Mouse (Mus musculus) liver, adult 2 months (tissue): ENCODE measurements around the gene Gm428. TPM values are rescaled to one million over a fixed set of nuclear protein-coding genes. Genes with fewer than 3 reads are reported as not detected.
"Not testable (repeated sequence)": the region's sequence is repeated elsewhere in the genome, so short reads cannot be mapped to it uniquely, and the experiment has no call there.

ENCODE experiments used
- DNase-seq: peaks from one replicate; pipeline ENCODE4 v3.0.0-alpha.2; 2011; ENCODE audit warnings: low read depth, low spot score; ENCODE audit errors: extremely low read depth
- H3K27ac ChIP-seq: fragments of 200-500 bp; replicated peaks from 2 replicates; pipeline ENCODE4 v1.5.1; 2012; ENCODE audit warnings: low read depth, mild to moderate bottlenecking, control low read depth, inconsistent platforms, low read length; ENCODE audit not compliant: insufficient read depth
- H3K27me3 ChIP-seq: fragments of 200-500 bp; 2 replicates; pipeline ENCODE4 v1.6.1; 2012; ENCODE audit warnings: mild to moderate bottlenecking, moderate library complexity, low read length, inconsistent platforms; ENCODE audit not compliant: control insufficient read depth, insufficient read depth
- H3K36me3 ChIP-seq: fragments of 200-500 bp; 2 replicates; pipeline ENCODE4 v1.6.1; 2012; ENCODE audit warnings: low read length, inconsistent platforms; ENCODE audit not compliant: control insufficient read depth, insufficient read depth
- H3K4me1 ChIP-seq: fragments of 200-500 bp; 2 replicates; pipeline ENCODE4 v1.6.1; 2011; ENCODE audit warnings: low read length; ENCODE audit not compliant: control insufficient read depth, insufficient read depth
- H3K4me3 ChIP-seq: fragments of 200-500 bp; 2 replicates; pipeline ENCODE4 v1.5.1; 2011; ENCODE audit warnings: low read depth, mild to moderate bottlenecking, control low read depth, low read length, moderate library complexity; ENCODE audit not compliant: insufficient read depth
- H3K79me2 ChIP-seq: fragments of 200-500 bp; 2 replicates; pipeline ENCODE4 v1.6.1; 2012; ENCODE audit warnings: inconsistent platforms, mild to moderate bottlenecking, low read length, moderate library complexity; ENCODE audit not compliant: control insufficient read depth, insufficient read depth
- H3K9ac ChIP-seq: fragments of 200-500 bp; 2 replicates; pipeline ENCODE4 v1.6.1; 2012; ENCODE audit warnings: low read depth, mild to moderate bottlenecking, control low read depth, inconsistent platforms, low read length
- CTCF ChIP-seq: fragments of 200-500 bp; IDR thresholded peaks from 2 replicates; pipeline ENCODE4 v1.5.1; 2011; ENCODE audit warnings: low read depth, low read length, control low read depth
- POLR2A ChIP-seq: fragments of 200-500 bp; IDR thresholded peaks from 2 replicates; pipeline ENCODE4 v1.6.1; 2011; ENCODE audit warnings: low read length, control low read depth; ENCODE audit not compliant: insufficient read depth; ENCODE audit errors: extremely low read depth
- WGBS: fragments of 180-500 bp; shearing (Covaris S2); methylation state at CpG from one replicate; pipeline ENCODE4 v1.1.7; 2018; 5-methylcytosine and 5-hydroxymethylcytosine counted together
- polyA plus RNA-seq: library from polyadenylated mRNA; depleted of rRNA; stranded (reverse); fragments of >200 nt; gene quantifications from 2 replicates; pipeline ENCODE4 v1.2.3, GENCODE M21; 2012; rRNA removed
- total RNA-seq: library from RNA; depleted of rRNA; stranded (reverse); fragments of >200 nt; gene quantifications from 2 replicates; pipeline ENCODE4 v1.2.3, GENCODE M21; 2014; rRNA removed

Gene Gm428
- total RNA-seq (not detected in 2 replicates), polyA plus RNA-seq (not detected in 2 replicates)

- not testable (repeated sequence) for H3K4me3 ChIP-seq, DNase-seq, H3K36me3 ChIP-seq, H3K79me2 ChIP-seq, H3K9ac ChIP-seq, H3K27ac ChIP-seq, H3K27me3 ChIP-seq, H3K4me1 ChIP-seq
- WGBS, result 80% methylated on average over 1 of the region's 4 CpGs
These were observed at the start of gene Gm428 for GRCm38 (mm10) chr4:73683216-73683615. Gene Gm428 (plus strand): TSS chr4:73683516.

- H3K79me2 ChIP-seq, H3K27ac ChIP-seq, H3K27me3 ChIP-seq, DNase-seq, H3K9ac ChIP-seq, H3K4me3 ChIP-seq, H3K36me3 ChIP-seq, H3K4me1 ChIP-seq: not testable (repeated sequence)
- WGBS, result no CpG with 5 or more reads among the region's 4 CpGs
These were observed 45.5 kb upstream of the Gm428 start, which contains the start of gene Gm11236 for GRCm38 (mm10) chr4:73637821-73638220. Gene Gm11236 (plus strand): TSS chr4:73638121.

- not testable (repeated sequence) for H3K36me3 ChIP-seq, H3K4me3 ChIP-seq, H3K9ac ChIP-seq, DNase-seq, H3K27ac ChIP-seq, H3K79me2 ChIP-seq, H3K4me1 ChIP-seq, H3K27me3 ChIP-seq
- WGBS, result 77% methylated on average over 4 of the region's 4 CpGs
These were observed 21.5 kb upstream of the Gm428 start for GRCm38 (mm10) chr4:73661864-73662263.

GRCm38 (mm10) chr4:73668054-73668453 is 15.3 kb upstream of the Gm428 start, which contains the start of gene Gm11239:
Gene Gm11239 (plus strand): TSS chr4:73668354.
- H3K4me3 ChIP-seq, H3K27me3 ChIP-seq, DNase-seq, H3K79me2 ChIP-seq, H3K27ac ChIP-seq, H3K4me1 ChIP-seq, H3K36me3 ChIP-seq, H3K9ac ChIP-seq: not testable (repeated sequence)
- no CpG with 5 or more reads among the region's 4 CpGs for WGBS

GRCm38 (mm10) chr4:73718761-73719160 is 35.4 kb downstream of the Gm428 start:
- no peaks in the 10 kb centered on the region for H3K79me2 ChIP-seq

GRCm38 (mm10) chr4:73719819-73720218 is 36.5 kb downstream of the Gm428 start:
- no peak overlapping the region for H3K4me3 ChIP-seq
- H3K4me1 ChIP-seq, result no peaks in the 10 kb centered on the region
- H3K79me2 ChIP-seq, result no peaks in the 10 kb centered on the region
- no peak for DNase-seq
- H3K36me3 ChIP-seq, result no peaks in the 10 kb centered on the region
- TF ChIP-seq POLR2A (no peak), CTCF (no peak)
- H3K9ac ChIP-seq, result no peak overlapping the region
- H3K27ac ChIP-seq, result no peak overlapping the region
- H3K27me3 ChIP-seq, result no peaks in the 10 kb centered on the region

More at GRCm38 (mm10) chr4:73718761-73719160, 35.4 kb downstream of the Gm428 start:
- Histone ChIP-seq H3K4me1 (no peaks in the 10 kb centered on the region), H3K36me3 (no peaks in the 10 kb centered on the region), H3K27ac (no peak overlapping the region), H3K4me3 (no peak overlapping the region), H3K9ac (no peak overlapping the region), H3K27me3 (no peaks in the 10 kb centered on the region)
- no peak for TF ChIP-seq POLR2A
- TF ChIP-seq CTCF, result no peak
- DNase-seq, result no peak
- WGBS, result 70% methylated on average over 1 of the region's 1 CpGs

Other genes starting within 250 kb of the Gm428 start
- gene Gm11238, start 75.6 kb upstream of the Gm428 start, total RNA-seq, result not detected in 2 replicates
- gene Gm11238, start 75.6 kb upstream of the Gm428 start, polyA plus RNA-seq, result not detected in 2 replicates
- gene Gm11237, start 60.5 kb upstream of the Gm428 start, total RNA-seq, result not detected in 2 replicates
- gene Gm11237, start 60.5 kb upstream of the Gm428 start, polyA plus RNA-seq, result not detected in 2 replicates
- gene Gm11236, start 45.4 kb upstream of the Gm428 start, total RNA-seq, result not detected in 2 replicates
- not detected in 2 replicates for gene Gm11236, start 45.4 kb upstream of the Gm428 start, polyA plus RNA-seq
- gene Gm11239, start 15.2 kb upstream of the Gm428 start, total RNA-seq, result not detected in 2 replicates
- not detected in 2 replicates for gene Gm11239, start 15.2 kb upstream of the Gm428 start, polyA plus RNA-seq
- under 0.01 and 0.07 TPM in 2 replicates for gene Rasef, start 107.5 kb downstream of the Gm428 start, total RNA-seq
- 0.04 TPM in 1 of 2 replicates, not detected in the other for gene Rasef, start 107.5 kb downstream of the Gm428 start, polyA plus RNA-seq
- gene Gm11758, start 192.8 kb downstream of the Gm428 start, total RNA-seq, result not detected in 2 replicates
- not detected in 2 replicates for gene Gm11758, start 192.8 kb downstream of the Gm428 start, polyA plus RNA-seq
- gene Gm11757, start 207.6 kb downstream of the Gm428 start, total RNA-seq, result not detected in 2 replicates
- not detected in 2 replicates for gene Gm11757, start 207.6 kb downstream of the Gm428 start, polyA plus RNA-seq
- not detected in 2 replicates for gene Gm13871, start 222.4 kb downstream of the Gm428 start, total RNA-seq
- not detected in 2 replicates for gene Gm13871, start 222.4 kb downstream of the Gm428 start, polyA plus RNA-seq
- not detected in 2 replicates for gene Gm11756, start 237.2 kb downstream of the Gm428 start, total RNA-seq
- not detected in 2 replicates for gene Gm11756, start 237.2 kb downstream of the Gm428 start, polyA plus RNA-seq